Mouse (Mus musculus) limb, embryonic 14.5 days (tissue): ENCODE data around the gene Fbxw2. TPM values are rescaled to one million over a fixed set of nuclear protein-coding genes. Genes with fewer than 3 reads are reported as not detected.

ENCODE experiments used
- ATAC-seq: fragments of 200-750 bp; cut with Nextera tagmentation; 2 replicates; pipeline ENCODE4 v1.8.0; 2017; ENCODE audit warnings: low read depth, moderate number of reproducible peaks, moderate TSS enrichment; ENCODE audit not compliant: low FRiP score
- DNase-seq: peaks from one replicate; pipeline ENCODE4 v3.0.0-alpha.2; 2015; ENCODE audit warnings: low spot score
- H3K27ac ChIP-seq: fragments of 300-500 bp; sonication (generic); replicated peaks from 2 replicates; pipeline ENCODE4 v1.5.1; 2014; ENCODE audit warnings: low read depth, mild to moderate bottlenecking, low read length, moderate library complexity, mixed read lengths
- H3K27me3 ChIP-seq: fragments of 300-500 bp; sonication (generic); 2 replicates; pipeline ENCODE4 v1.6.1; 2014; ENCODE audit warnings: low read length, mixed read lengths; ENCODE audit not compliant: control insufficient read depth, insufficient read depth
- H3K36me3 ChIP-seq: fragments of 300-500 bp; sonication (generic); 2 replicates; pipeline ENCODE4 v1.6.1; 2014; ENCODE audit warnings: mild to moderate bottlenecking, low read length, moderate library complexity, mixed read lengths; ENCODE audit not compliant: control insufficient read depth, insufficient read depth
- H3K4me1 ChIP-seq: fragments of 300-500 bp; sonication (generic); 2 replicates; pipeline ENCODE4 v1.6.1; 2014; ENCODE audit warnings: antibody characterized with exemption, low read length, mixed read lengths; ENCODE audit not compliant: control insufficient read depth, insufficient read depth
- H3K4me2 ChIP-seq: fragments of 300-500 bp; sonication (generic); replicated peaks from 2 replicates; pipeline ENCODE4 v1.6.1; 2014; ENCODE audit warnings: low read depth, mild to moderate bottlenecking, low read length, moderate library complexity; ENCODE audit not compliant: severe bottlenecking
- H3K4me3 ChIP-seq: fragments of 300-500 bp; sonication (generic); replicated peaks from 2 replicates; pipeline ENCODE4 v1.5.1; 2014; ENCODE audit warnings: low read length
- H3K9ac ChIP-seq: fragments of 300-500 bp; sonication (generic); 2 replicates; pipeline ENCODE4 v1.6.1; 2014; ENCODE audit warnings: mild to moderate bottlenecking, low read depth, low read length, moderate library complexity; ENCODE audit not compliant: severe bottlenecking
- H3K9me3 ChIP-seq: fragments of 300-500 bp; sonication (generic); 2 replicates; pipeline ENCODE4 v1.6.1; 2016; ENCODE audit warnings: low read length; ENCODE audit not compliant: control insufficient read depth
- POLR2A ChIP-seq: fragments of 200-500 bp; IDR thresholded peaks from 2 replicates; pipeline ENCODE4 v1.8.0; 2012; ENCODE audit warnings: inconsistent platforms, mild to moderate bottlenecking, moderate library complexity, borderline replicate concordance; ENCODE audit not compliant: insufficient read depth, insufficient read length; ENCODE audit errors: extremely low read depth
- WGBS: fragments of 180-500 bp; shearing (Covaris S2); extraction: QIAGEN DNeasy Blood & Tissue Kit; methylation state at CpG from one replicate; pipeline ENCODE4 v1.1.7; 2014; 5-methylcytosine and 5-hydroxymethylcytosine counted together
- polyA plus RNA-seq, 2 experiments: library from polyadenylated mRNA; depleted of rRNA in 1 of 2; stranded (reverse) in 1 of 2; unstranded in 1 of 2; fragments of >200 nt; fragmentation: Nextera tagmentation in 1 of 2; extraction: Ambion mirVana in 1 of 2; gene quantifications; 2 replicates each; pipeline versions ENCODE4 v1.2.1 to v1.2.3; 2012 to 2014

Fbxw2 gene
- polyA plus RNA-seq, 2 experiments, result 55.1 to 68.3 TPM

GRCm38 (mm10) chr2:34754551-34755358, 71.4 kb downstream of the Fbxw2 start, which contains the start of gene Gapvd1:
Gene Gapvd1 (minus strand): TSS chr2:34755232.
- H3K9ac ChIP-seq, result peak within 1 kb of the TSS; percentile 97
- no peaks in the 10 kb centered on the region for H3K36me3 ChIP-seq
- peak within 1 kb of the TSS; percentile 91 for H3K4me3 ChIP-seq
- ATAC-seq (no peak), DNase-seq (peak; percentile 40)
- H3K4me1 ChIP-seq, result peaks cover 9% of the 10 kb centered on the region
- H3K27ac ChIP-seq, result peak within 1 kb of the TSS; percentile 85
- H3K4me2 ChIP-seq, result peak within 1 kb of the TSS; percentile 66
- no peak for TF ChIP-seq POLR2A
- WGBS, result 1% methylated on average over 14 of the region's 14 CpGs
- H3K27me3 ChIP-seq, result no peaks in the 10 kb centered on the region
- no peaks in the 10 kb centered on the region for H3K9me3 ChIP-seq

Other genes with a start within 250 kb of the Fbxw2 start
- 41.4 and 42.2 TPM in 2 replicates for gene Gapvd1, start 71.1 kb downstream of the Fbxw2 start, polyA plus RNA-seq (2012; rRNA removed)
- gene Gapvd1, start 71.1 kb downstream of the Fbxw2 start, polyA plus RNA-seq (2014; fragmentation: Nextera tagmentation; extraction: Ambion mirVana), result 84.2 and 87.7 TPM in 2 replicates
- gene Hspa5, start 54.3 kb downstream of the Fbxw2 start, polyA plus RNA-seq (2012; rRNA removed), result 780 and 914 TPM in 2 replicates
- gene Hspa5, start 54.3 kb downstream of the Fbxw2 start, polyA plus RNA-seq (2014; fragmentation: Nextera tagmentation; extraction: Ambion mirVana), result 756 and 840 TPM in 2 replicates
- 30.1 and 35.7 TPM in 2 replicates for gene Rabepk, start 26.4 kb downstream of the Fbxw2 start, polyA plus RNA-seq (2012; rRNA removed)
- 41.8 and 42.8 TPM in 2 replicates for gene Rabepk, start 26.4 kb downstream of the Fbxw2 start, polyA plus RNA-seq (2014; fragmentation: Nextera tagmentation; extraction: Ambion mirVana)
- gene Gm34653, start 6.7 kb upstream of the Fbxw2 start, polyA plus RNA-seq (2012; rRNA removed), result 0.04 and 0.05 TPM in 2 replicates
- not detected in 2 replicates for gene Gm34653, start 6.7 kb upstream of the Fbxw2 start, polyA plus RNA-seq (2014; fragmentation: Nextera tagmentation; extraction: Ambion mirVana)
- 0.06 TPM in 1 of 2 replicates, not detected in the other for gene Cutal, start 48.1 kb upstream of the Fbxw2 start, polyA plus RNA-seq (2012; rRNA removed)
- not detected in 2 replicates for gene Cutal, start 48.1 kb upstream of the Fbxw2 start, polyA plus RNA-seq (2014; fragmentation: Nextera tagmentation; extraction: Ambion mirVana)
- 39.4 and 50.5 TPM in 2 replicates for gene Psmd5, start 48.7 kb upstream of the Fbxw2 start, polyA plus RNA-seq (2012; rRNA removed)
- gene Psmd5, start 48.7 kb upstream of the Fbxw2 start, polyA plus RNA-seq (2014; fragmentation: Nextera tagmentation; extraction: Ambion mirVana), result 103 and 105 TPM in 2 replicates
- gene Phf19, start 87.7 kb upstream of the Fbxw2 start, polyA plus RNA-seq (2012; rRNA removed), result 7.9 and 8.7 TPM in 2 replicates
- 4.7 and 8.0 TPM in 2 replicates for gene Phf19, start 87.7 kb upstream of the Fbxw2 start, polyA plus RNA-seq (2014; fragmentation: Nextera tagmentation; extraction: Ambion mirVana)
- 5.1 and 7.0 TPM in 2 replicates for gene Traf1, start 135.5 kb upstream of the Fbxw2 start, polyA plus RNA-seq (2012; rRNA removed)
- gene Traf1, start 135.5 kb upstream of the Fbxw2 start, polyA plus RNA-seq (2014; fragmentation: Nextera tagmentation; extraction: Ambion mirVana), result 4.0 and 4.9 TPM in 2 replicates
- 0.17 and 0.33 TPM in 2 replicates for gene Hc, start 235.1 kb upstream of the Fbxw2 start, polyA plus RNA-seq (2012; rRNA removed)
- gene Hc, start 235.1 kb upstream of the Fbxw2 start, polyA plus RNA-seq (2014; fragmentation: Nextera tagmentation; extraction: Ambion mirVana), result 0.29 TPM in 1 of 2 replicates, not detected in the other